Mouse (Mus musculus): ENCODE measurements around the gene Ptpdc1. TPM values are rescaled to one million over a fixed set of nuclear protein-coding genes. Genes with fewer than 3 reads are reported as not detected.

The Ptpdc1 gene
- polyA plus RNA-seq, 1 experiment from 2014 or later: 16.2 TPM

DNA sequence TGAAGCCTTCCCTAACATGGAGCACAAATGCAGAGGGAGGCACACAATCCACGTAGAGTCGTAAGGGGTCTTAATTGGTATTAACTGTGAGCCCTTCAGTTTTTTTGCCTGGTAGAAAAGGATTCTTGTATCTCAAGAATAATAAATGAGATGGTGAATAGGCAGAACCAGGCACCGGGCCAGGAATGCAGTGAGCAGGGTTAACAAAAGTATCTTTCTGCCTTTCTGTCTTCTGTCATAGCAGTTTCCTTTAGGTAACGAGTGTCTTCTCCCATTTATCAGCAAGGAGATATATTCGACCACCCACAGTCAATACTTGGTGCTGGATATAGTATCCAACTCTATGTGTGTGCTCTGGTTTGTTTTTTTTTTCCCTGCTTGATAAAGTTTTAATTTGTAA is 72.0 kb downstream of the Ptpdc1 start:
- Histone ChIP-seq H3K9ac (no peak overlapping the region), H3K4me1 (replicated peaks) (peaks cover 24% of the 10 kb centered on the region), H3K27me3 (no peaks in the 10 kb centered on the region), H3K36me3 (no peaks in the 10 kb centered on the region), H3K9me3 (no peaks in the 10 kb centered on the region; the same call in 1 of the 2 replicates), H3K4me3 (no peak overlapping the region), H3K4me2 (0 out of 2 replicates have a peak overlapping the region, but pooled peaks have one; percentile 35), H3K27ac (replicated peaks) (peak overlapping the region; percentile 87)
- ATAC-seq (ENCODE audit: low read depth): no peak
- 48% methylated on average over 5 of the region's 5 CpGs for WGBS

DNA sequence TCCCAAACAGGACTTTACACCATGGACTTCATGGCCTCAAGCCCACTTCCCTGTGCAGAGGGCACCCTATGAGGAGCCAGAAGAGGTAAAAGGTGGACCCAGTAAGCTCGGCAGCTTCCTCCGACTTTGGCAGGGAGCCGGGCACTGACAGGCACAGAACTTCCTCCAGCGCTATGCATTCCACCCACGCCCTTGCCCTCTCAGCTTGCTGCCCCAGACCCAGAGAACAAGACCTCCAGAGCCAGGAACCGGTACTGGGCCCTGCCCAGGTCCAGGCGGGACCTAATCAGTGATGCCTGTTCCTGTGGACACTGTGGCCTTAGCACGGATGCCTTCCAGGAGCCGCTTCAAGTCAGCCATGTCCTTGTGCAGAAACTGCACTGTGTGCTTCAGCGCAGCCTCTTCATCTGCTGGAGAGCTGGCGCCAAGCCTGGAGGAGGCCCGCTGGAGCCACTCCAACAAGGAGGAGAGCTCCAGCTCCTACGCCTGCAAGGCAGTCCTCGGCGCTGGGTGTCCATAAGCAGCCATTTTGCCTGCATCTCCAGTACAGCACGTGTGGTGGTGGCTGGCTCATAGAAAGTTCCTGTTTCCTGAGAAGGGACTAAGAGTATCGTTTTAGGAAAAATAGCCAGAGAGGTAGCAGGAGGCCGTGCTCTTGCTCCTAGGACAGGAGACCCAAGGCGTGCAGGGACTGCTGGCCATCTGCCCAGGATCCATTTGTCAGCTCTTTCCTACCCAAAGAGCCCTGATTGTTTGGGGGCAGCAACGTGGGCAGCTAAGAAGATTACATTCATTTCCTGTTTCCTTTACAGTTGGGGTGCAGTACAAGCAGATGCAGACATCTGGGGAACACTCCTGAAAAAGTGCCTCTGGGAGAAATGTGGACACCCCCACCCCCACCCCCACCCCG is 73.0 kb downstream of the Ptpdc1 start:
- peak overlapping the region; percentile 1; the same call in 1 of the 2 replicates for H3K4me3 ChIP-seq
- peak overlapping the region; percentile 35 for H3K4me2 ChIP-seq
- ATAC-seq (ENCODE audit: low read depth): peak; percentile 84
- H3K36me3 ChIP-seq: no peaks in the 10 kb centered on the region
- H3K4me1 ChIP-seq (replicated peaks): peaks cover 24% of the 10 kb centered on the region
- no peaks in the 10 kb centered on the region for H3K9me3 ChIP-seq
- 68% methylated on average over 21 of the region's 21 CpGs for WGBS
- H3K9ac ChIP-seq: peak overlapping the region; percentile 43; the same call in 1 of the 2 replicates
- H3K27ac ChIP-seq (replicated peaks): peak overlapping the region; percentile 87
- no peaks in the 10 kb centered on the region for H3K27me3 ChIP-seq

DNA sequence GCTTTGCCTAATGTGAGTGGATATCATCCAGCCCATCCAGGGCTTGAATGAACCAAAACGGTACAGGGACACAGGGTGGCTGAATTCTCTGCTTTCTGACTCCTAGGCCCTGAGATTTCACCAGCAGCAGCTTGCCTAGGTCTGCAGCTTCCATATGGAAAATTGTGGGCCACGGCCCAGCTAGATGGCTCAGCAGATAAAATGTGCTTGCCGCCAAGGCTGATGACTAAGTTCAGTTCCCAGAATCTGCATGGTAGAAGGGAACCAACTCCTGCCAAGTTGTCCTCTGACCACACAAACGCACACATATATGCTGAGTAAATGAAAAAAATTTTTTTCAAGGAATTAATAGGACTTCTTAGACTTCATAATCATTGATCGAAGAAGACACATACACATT is 77.2 kb downstream of the Ptpdc1 start:
- H3K9me3 ChIP-seq: no peaks in the 10 kb centered on the region
- no peaks in the 10 kb centered on the region for H3K27me3 ChIP-seq
- H3K4me1 ChIP-seq (replicated peaks): peaks cover 38% of the 10 kb centered on the region
- 93% methylated on average over 5 of the region's 5 CpGs for WGBS
- H3K4me2 ChIP-seq: no peak overlapping the region
- H3K9ac ChIP-seq: no peak overlapping the region
- no peak overlapping the region for H3K27ac ChIP-seq (replicated peaks)
- H3K36me3 ChIP-seq: no peaks in the 10 kb centered on the region
- no peak overlapping the region for H3K4me3 ChIP-seq
- ATAC-seq (ENCODE audit: low read depth): no peak

DNA sequence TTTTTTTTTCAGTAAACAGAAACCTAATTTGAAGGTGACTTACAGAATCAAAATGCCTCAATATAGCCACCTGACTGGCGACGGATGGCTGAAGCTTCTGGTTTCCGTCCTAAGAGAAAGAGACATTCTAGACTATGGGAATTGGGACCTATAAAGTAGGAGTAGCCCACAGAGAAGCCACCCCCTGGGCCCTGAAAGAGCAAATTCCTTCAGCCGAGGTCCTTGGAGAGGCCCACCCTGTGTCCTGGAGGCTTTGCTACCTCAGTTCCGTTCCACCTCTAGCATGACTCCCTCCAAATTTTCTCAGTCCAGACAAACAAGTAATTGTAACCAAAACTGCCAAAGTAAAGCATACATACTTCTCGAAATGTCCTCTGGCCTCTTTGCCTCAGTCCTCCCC is 77.8 kb downstream of the Ptpdc1 start:
- no peaks in the 10 kb centered on the region for H3K9me3 ChIP-seq
- ATAC-seq (ENCODE audit: low read depth): no peak
- no peak overlapping the region for H3K27ac ChIP-seq (replicated peaks)
- no peak overlapping the region for H3K9ac ChIP-seq
- H3K4me1 ChIP-seq (replicated peaks): peaks cover 34% of the 10 kb centered on the region
- no peak overlapping the region for H3K4me2 ChIP-seq
- H3K36me3 ChIP-seq: no peaks in the 10 kb centered on the region
- no peaks in the 10 kb centered on the region for H3K27me3 ChIP-seq
- H3K4me3 ChIP-seq: no peak overlapping the region
- WGBS: 91% methylated on average over 6 of the region's 6 CpGs

DNA sequence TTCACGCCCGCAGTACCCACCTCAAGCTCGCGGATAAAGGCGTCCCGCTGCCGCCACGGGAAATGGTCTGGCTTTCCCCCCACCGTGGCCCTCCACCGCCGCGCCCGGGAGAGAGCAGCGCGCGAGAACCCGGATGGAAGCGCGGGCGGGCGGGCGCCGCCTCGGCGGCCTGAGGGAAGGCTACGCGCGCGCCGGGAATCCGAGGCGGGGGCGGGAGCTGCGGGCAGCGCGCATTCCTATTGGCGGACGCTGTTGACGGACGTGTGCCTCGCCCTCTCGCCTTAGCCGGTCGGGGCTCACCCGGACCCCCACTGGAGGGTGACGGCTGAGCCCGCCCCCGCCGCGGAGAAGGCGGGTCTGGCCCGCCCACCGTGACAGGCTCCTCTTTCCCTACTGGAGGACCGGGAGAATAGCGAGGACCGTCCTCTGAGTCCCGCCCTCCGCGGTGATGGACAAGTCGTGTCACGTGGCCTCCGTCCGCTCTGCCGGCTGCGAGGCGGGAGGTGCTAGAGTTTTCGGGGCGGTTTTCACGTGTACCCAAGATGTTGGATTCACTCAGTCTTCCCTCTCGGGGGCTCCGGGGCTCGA is 79.0 kb downstream of the Ptpdc1 start:
- H3K9ac ChIP-seq: peak overlapping the region; percentile 99
- ATAC-seq (ENCODE audit: low read depth): peak; percentile 98
- H3K36me3 ChIP-seq: no peaks in the 10 kb centered on the region
- WGBS: under 1% methylated on average over 70 of the region's 72 CpGs
- H3K4me2 ChIP-seq: peak overlapping the region; percentile 53
- peak overlapping the region; percentile 100 for H3K27ac ChIP-seq (replicated peaks)
- H3K27me3 ChIP-seq: no peaks in the 10 kb centered on the region
- peak overlapping the region; percentile 96 for H3K4me3 ChIP-seq
- H3K9me3 ChIP-seq: no peaks in the 10 kb centered on the region
- peaks cover 32% of the 10 kb centered on the region for H3K4me1 ChIP-seq (replicated peaks)

DNA sequence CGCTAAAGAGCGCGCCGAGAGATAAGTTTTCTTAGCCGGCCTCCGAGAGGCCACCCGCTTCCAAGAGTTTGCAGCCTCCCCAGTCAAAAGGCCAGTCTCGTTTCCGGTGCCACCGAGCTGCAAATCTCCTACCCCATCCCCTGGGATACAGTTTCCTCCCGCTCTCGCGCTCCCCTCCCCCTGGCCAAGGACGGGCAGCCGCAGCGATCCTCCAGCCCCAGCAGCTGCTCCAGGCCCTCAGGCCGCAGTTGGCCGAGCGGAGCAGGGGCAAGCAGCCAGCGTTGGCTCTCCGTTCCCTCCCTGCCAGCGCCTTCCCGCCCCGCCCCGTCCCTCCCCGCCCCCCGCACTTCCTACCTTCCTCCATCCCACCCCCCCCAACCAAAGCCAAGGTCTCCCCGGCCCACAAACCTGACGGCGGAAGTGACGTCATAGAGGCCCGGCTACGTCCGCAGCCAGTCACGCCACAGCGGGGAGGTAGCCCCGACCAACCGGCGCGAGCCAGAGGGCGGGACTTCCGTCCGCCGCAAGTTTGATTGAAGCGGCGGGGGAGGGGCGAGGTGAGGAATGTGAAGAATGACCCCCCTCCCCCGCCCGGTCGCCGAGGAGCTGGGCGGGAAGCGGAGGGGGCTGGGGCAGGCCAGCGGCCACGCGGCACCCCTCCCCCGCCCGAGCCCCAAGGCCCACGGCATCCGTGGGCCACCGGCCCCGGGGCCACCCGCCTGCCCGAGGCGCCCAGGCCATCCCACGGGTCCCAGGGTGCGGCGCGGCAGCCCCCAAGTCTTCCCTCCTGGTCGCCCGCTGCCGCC is 79.8 kb downstream of the Ptpdc1 start:
- Histone ChIP-seq H3K36me3 (no peaks in the 10 kb centered on the region), H3K9ac (peak overlapping the region; percentile 99), H3K4me2 (peak overlapping the region; percentile 79), H3K4me3 (peak overlapping the region; percentile 96), H3K27me3 (no peaks in the 10 kb centered on the region), H3K27ac (replicated peaks) (peak overlapping the region; percentile 100), H3K4me1 (replicated peaks) (peaks cover 37% of the 10 kb centered on the region), H3K9me3 (no peaks in the 10 kb centered on the region)
- ATAC-seq (ENCODE audit: low read depth): peak; percentile 90
- under 1% methylated on average over 60 of the region's 72 CpGs for WGBS

DNA sequence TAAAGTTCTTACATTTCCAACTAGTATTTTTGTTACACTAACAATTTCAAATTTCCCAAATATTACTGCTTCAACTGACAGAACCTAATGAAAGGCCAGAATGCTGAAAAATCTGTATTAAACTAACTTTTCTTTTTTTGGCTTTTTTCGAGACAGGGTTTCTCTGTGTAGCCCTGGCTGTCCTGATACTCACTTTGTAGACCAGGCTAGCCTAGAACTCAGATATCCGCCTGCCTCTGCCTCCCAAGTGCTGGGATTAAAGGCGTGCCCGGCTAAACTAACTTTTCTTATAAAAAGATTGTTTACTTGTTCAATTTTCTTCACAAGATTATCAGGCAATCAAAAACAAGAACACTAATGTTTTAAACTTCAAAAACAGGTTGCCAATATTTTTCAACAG is 80.6 kb downstream of the Ptpdc1 start:
- no peak for ATAC-seq (ENCODE audit: low read depth)
- Histone ChIP-seq H3K9me3 (no peaks in the 10 kb centered on the region), H3K9ac (peak overlapping the region; percentile 99), H3K27ac (replicated peaks) (peak overlapping the region; percentile 100; the same call in 1 of the 2 replicates), H3K4me1 (replicated peaks) (peaks cover 44% of the 10 kb centered on the region), H3K36me3 (no peaks in the 10 kb centered on the region), H3K4me3 (peak overlapping the region; percentile 96), H3K4me2 (peak overlapping the region; percentile 79), H3K27me3 (no peaks in the 10 kb centered on the region)
- 52% methylated on average over 4 of the region's 4 CpGs for WGBS

DNA sequence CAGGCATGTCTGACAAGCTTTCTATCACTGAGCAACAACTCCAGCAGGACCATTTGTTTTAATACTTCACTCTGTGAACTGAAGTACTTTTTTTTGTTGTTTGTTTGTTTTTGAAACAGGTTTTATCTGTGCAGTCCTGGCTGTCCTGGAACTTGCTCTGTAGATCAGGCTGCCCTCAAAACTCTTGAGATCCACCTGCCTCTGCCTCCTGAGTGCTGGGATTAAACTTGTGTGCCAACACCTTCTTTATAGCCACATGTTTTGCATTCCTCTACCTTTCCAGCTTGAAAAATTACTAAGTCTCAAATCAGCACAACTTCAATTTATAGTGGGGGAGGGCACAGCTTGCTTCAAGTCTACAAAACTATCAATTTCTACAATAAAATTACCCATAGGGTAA is 81.1 kb downstream of the Ptpdc1 start:
- Histone ChIP-seq H3K27ac (replicated peaks) (no peak overlapping the region), H3K4me1 (replicated peaks) (peaks cover 48% of the 10 kb centered on the region), H3K27me3 (no peaks in the 10 kb centered on the region), H3K36me3 (no peaks in the 10 kb centered on the region), H3K9ac (no peak overlapping the region), H3K4me3 (peak overlapping the region; percentile 96; the same call in 1 of the 2 replicates), H3K4me2 (peak overlapping the region; percentile 79), H3K9me3 (no peaks in the 10 kb centered on the region)
- no peak for ATAC-seq (ENCODE audit: low read depth)

DNA sequence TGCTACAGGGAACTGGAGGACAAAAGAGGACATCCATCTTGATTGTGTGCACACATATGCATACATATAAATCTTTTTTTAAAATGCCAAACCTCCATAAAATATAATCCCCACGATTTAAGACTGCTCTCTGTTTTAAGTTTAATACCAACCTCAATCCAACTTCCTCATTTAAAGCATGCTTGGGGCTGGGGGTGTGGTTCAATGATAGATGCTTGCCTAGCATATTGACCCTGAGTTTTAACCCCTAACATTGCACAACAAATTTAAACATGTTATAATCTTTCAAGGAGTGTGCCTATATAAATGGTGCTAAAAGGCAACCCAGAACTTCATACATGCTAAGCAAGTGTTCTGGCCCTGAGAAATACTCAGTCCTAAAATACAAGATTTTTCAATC is 85.0 kb downstream of the Ptpdc1 start:
- Histone ChIP-seq H3K4me2 (no peak overlapping the region), H3K4me3 (no peak overlapping the region), H3K9ac (no peak overlapping the region), H3K27ac (replicated peaks) (no peak overlapping the region), H3K4me1 (replicated peaks) (peaks cover 53% of the 10 kb centered on the region), H3K9me3 (no peaks in the 10 kb centered on the region), H3K27me3 (no peaks in the 10 kb centered on the region), H3K36me3 (peaks cover 10% of the 10 kb centered on the region; the same call in 1 of the 2 replicates)
- ATAC-seq (ENCODE audit: low read depth): no peak
- WGBS: 44% methylated on average over 1 of the region's 1 CpGs

DNA sequence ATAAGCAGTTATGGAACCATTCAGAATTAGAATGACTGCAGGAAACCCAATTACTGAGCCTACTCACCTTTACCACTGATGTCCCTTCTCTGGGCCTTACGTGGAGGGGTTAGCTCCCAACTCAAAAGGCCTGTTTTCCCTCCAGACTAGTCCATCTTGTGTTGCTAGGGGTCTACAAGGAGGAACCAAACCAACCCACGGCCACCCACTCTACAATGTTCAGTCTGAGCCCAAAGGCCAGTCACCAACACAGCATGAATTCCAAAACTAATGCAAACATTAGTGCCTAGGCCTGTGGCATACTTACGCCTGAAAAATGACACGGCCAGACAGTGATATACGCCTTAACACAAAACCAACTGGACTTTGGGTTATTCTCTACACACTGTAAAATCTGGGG is 92.0 kb downstream of the Ptpdc1 start:
- Histone ChIP-seq H3K36me3 (peaks cover 16% of the 10 kb centered on the region), H3K27ac (replicated peaks) (no peak overlapping the region), H3K9ac (no peak overlapping the region), H3K4me1 (replicated peaks) (peaks cover 2% of the 10 kb centered on the region; the same call in 1 of the 2 replicates), H3K9me3 (no peaks in the 10 kb centered on the region), H3K4me3 (no peak overlapping the region), H3K27me3 (no peaks in the 10 kb centered on the region), H3K4me2 (no peak overlapping the region)
- no peak for ATAC-seq (ENCODE audit: low read depth)
- WGBS: 86% methylated on average over 5 of the region's 5 CpGs

DNA sequence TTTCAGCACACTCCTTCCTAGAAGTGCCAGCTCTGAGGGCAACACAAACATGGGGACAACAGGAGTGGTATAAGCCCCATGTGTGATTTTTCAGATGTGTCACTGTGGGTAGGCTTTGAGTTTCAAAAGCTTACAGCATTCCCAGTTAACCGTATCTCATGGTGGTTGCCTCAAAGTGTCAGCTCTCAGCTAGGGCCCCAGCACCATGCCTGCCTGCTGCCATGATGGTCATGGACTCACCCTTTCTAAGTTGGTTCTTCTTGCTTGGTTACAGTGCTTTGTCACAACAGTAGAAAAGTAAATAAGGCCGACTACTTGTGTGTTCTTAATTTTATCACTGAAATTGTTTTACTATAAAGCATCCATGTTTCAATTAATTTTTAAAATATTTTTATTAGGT is 94.0 kb downstream of the Ptpdc1 start:
- Histone ChIP-seq H3K9me3 (no peaks in the 10 kb centered on the region), H3K36me3 (peaks cover 9% of the 10 kb centered on the region; the same call in 1 of the 2 replicates), H3K27ac (replicated peaks) (no peak overlapping the region), H3K9ac (no peak overlapping the region), H3K4me3 (no peak overlapping the region), H3K4me2 (no peak overlapping the region), H3K27me3 (no peaks in the 10 kb centered on the region), H3K4me1 (replicated peaks) (no peaks in the 10 kb centered on the region)
- WGBS: 84% methylated on average over 2 of the region's 2 CpGs
- ATAC-seq (ENCODE audit: low read depth): no peak

DNA sequence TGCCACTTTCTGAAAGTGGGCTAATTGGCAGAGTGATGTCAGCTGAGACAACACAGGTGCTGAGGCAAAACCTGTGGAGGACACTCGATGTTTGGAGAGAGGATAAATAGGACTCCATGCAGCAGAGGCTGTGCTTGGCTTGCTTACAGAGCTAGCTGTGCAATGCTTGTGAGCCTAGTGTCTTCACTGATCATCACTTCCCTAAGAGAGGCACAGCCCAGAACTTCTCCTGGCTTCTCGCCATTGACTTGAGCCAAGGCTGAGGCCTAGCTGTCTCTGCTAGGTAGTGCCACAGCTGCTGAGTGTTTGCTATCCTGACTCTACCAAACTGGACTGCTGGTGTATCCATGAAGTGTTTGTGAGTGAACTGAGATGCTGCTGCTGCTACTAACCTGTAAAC is 94.8 kb downstream of the Ptpdc1 start:
- H3K4me3 ChIP-seq: no peak overlapping the region
- no peak overlapping the region for H3K4me2 ChIP-seq
- WGBS: 85% methylated on average over 2 of the region's 2 CpGs
- no peak overlapping the region for H3K9ac ChIP-seq
- H3K27me3 ChIP-seq: no peaks in the 10 kb centered on the region
- ATAC-seq (ENCODE audit: low read depth): no peak
- H3K27ac ChIP-seq (replicated peaks): no peak overlapping the region
- peaks cover 6% of the 10 kb centered on the region; the same call in 1 of the 2 replicates for H3K36me3 ChIP-seq
- no peaks in the 10 kb centered on the region for H3K9me3 ChIP-seq
- no peaks in the 10 kb centered on the region for H3K4me1 ChIP-seq (replicated peaks)
